Mouse (Mus musculus) hindbrain, postnatal 0 days (tissue): ENCODE results near the gene Rad54l2. TPM values are rescaled to one million over a fixed set of nuclear protein-coding genes. Genes with fewer than 3 reads are reported as not detected.

Source experiments
- ATAC-seq: fragments of 200-750 bp; cut with Nextera tagmentation; 2 replicates; pipeline ENCODE4 v1.8.0; 2017; ENCODE audit warnings: mild to moderate bottlenecking, moderate TSS enrichment, moderate library complexity
- DNase-seq: peaks from one replicate; pipeline ENCODE4 v3.0.0-alpha.2; 2015; ENCODE audit warnings: low spot score
- H3K27ac ChIP-seq: fragments of 300-500 bp; sonication (generic); 2 replicates; pipeline ENCODE4 v1.5.1; 2014; ENCODE audit warnings: mild to moderate bottlenecking
- H3K27me3 ChIP-seq: fragments of 300-500 bp; sonication (generic); 2 replicates; pipeline ENCODE4 v1.6.1; 2014; ENCODE audit warnings: low read length, mixed read lengths; ENCODE audit not compliant: insufficient read depth
- H3K36me3 ChIP-seq: fragments of 300-500 bp; sonication (generic); 2 replicates; pipeline ENCODE4 v1.6.1; 2014; ENCODE audit warnings: low read length, mixed read lengths; ENCODE audit not compliant: insufficient read depth
- H3K4me1 ChIP-seq: fragments of 300-500 bp; sonication (generic); 2 replicates; pipeline ENCODE4 v1.6.1; 2014; ENCODE audit warnings: antibody characterized with exemption, low read length, mixed read lengths; ENCODE audit not compliant: insufficient read depth
- H3K4me2 ChIP-seq: fragments of 300-500 bp; sonication (generic); 2 replicates; pipeline ENCODE4 v1.6.1; 2014; ENCODE audit warnings: low read depth, mild to moderate bottlenecking, low read length, moderate library complexity, mixed read lengths
- H3K4me3 ChIP-seq: fragments of 300-500 bp; sonication (generic); 2 replicates; pipeline ENCODE4 v1.5.1; 2014; ENCODE audit warnings: low read length
- H3K9ac ChIP-seq: fragments of 300-500 bp; sonication (generic); replicated peaks from 2 replicates; pipeline ENCODE4 v1.6.1; 2014; ENCODE audit warnings: mild to moderate bottlenecking, low read length, moderate library complexity, mixed read lengths
- H3K9me3 ChIP-seq: fragments of 300-500 bp; sonication (generic); 2 replicates; pipeline ENCODE4 v1.6.1; 2016; ENCODE audit warnings: low read length, mixed read lengths
- CTCF ChIP-seq: IDR thresholded peaks from 2 replicates; pipeline ENCODE4 v1.5.1; 2016; ENCODE audit warnings: antibody characterized with exemption, control low read depth, low read depth
- WGBS: fragments of 180-500 bp; shearing (Covaris S2); extraction: QIAGEN DNeasy Blood & Tissue Kit; methylation state at CpG from one replicate; pipeline ENCODE4 v1.1.7; 2014; 5-methylcytosine and 5-hydroxymethylcytosine counted together
- polyA plus RNA-seq: library from polyadenylated mRNA; unstranded; fragments of >200 nt; fragmentation: Nextera tagmentation; extraction: Ambion mirVana; gene quantifications from 2 replicates; pipeline ENCODE4 v1.2.1, GENCODE M21; 2015
- total RNA-seq: library from RNA; depleted of rRNA; stranded (reverse); fragments of >200 nt; gene quantifications from 2 replicates; pipeline ENCODE4 v1.2.3, GENCODE M21; 2014

Rad54l2 gene
- total and polyA plus RNA-seq, 2 experiments from 2014 or later = 4.6 to 32.1 TPM

DNA sequence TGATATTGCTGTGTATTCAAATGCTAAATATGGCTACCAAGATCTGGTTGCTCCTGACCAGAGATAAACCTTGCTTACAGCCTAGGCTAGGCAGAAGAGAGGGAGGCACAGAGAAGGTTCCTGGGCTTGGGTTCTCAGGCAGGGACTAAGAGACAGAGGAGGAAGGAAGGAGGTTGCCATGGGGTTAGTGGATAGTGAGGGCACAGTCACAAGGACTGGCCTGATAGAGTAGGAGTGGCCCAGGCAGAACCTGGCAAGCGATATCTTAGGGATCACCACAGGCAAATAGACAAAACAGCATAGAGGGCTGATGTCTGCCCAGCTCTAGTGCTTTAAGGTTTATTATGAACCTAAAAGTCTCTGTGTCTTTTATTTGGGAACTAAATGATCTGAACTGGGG lies 62.1 kb downstream of the Rad54l2 start:
- whole genome bisulfite sequencing = 80% methylated on average over 1 of the region's 1 CpGs
- Histone ChIP-seq H3K9me3 (no peaks in the 10 kb centered on the region), H3K9ac (no peak overlapping the region), H3K4me3 (no peak overlapping the region), H3K27me3 (no peaks in the 10 kb centered on the region), H3K4me1 (no peaks in the 10 kb centered on the region), H3K36me3 (no peaks in the 10 kb centered on the region), H3K4me2 (no peak overlapping the region), H3K27ac (no peak overlapping the region)
- ATAC-seq (no peak), DNase-seq (no peak)
- no peak for TF ChIP-seq CTCF

DNA sequence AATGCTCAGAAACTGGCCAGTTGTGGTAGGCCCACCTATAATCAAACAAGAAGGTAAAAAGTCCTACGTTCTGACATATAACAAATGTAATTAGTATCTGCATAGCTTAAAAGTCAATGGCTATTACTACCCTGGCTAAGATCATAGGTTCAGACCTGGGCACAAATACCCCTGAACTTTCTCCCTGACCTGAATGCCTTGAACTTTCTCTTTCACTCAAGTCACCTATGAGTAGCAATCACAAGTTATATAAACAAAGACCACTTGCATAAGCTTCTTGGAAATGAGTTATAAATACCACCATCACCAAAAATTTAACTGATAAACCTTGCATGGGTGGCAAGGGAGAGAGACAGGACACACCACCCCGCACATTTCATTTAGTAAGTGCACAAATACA lies 63.6 kb downstream of the Rad54l2 start:
- no peak overlapping the region for H3K4me2 ChIP-seq
- no peaks in the 10 kb centered on the region for H3K9me3 ChIP-seq
- H3K9ac ChIP-seq = no peak overlapping the region
- no peaks in the 10 kb centered on the region for H3K27me3 ChIP-seq
- no peak for TF ChIP-seq CTCF
- ATAC-seq = no peak
- H3K4me1 ChIP-seq = no peaks in the 10 kb centered on the region
- no peak overlapping the region for H3K4me3 ChIP-seq
- H3K36me3 ChIP-seq = no peaks in the 10 kb centered on the region
- 96% methylated on average over 2 of the region's 2 CpGs for WGBS
- H3K27ac ChIP-seq = no peak overlapping the region
- DNase-seq = no peak

DNA sequence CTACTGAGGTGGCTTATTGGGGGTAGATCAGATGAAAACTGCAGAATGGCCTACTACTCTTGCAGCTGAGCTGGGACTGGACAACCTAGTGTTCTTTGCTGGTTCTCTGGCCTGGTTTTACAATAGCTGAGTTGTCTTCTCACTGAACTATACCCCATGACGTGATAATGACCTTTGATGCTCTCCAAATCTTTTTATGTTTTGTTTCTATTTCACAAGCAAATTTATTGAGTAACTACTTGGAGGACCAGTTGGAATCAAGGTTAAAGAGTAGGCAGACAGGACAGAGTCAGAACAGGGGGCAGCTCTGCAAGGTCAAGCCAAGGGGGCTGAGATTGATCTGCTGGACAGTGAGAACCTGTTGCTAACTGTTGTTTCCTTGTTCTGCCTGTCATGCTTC lies 64.1 kb downstream of the Rad54l2 start:
- no peak for TF ChIP-seq CTCF
- 98% methylated on average over 1 of the region's 1 CpGs for WGBS

DNA sequence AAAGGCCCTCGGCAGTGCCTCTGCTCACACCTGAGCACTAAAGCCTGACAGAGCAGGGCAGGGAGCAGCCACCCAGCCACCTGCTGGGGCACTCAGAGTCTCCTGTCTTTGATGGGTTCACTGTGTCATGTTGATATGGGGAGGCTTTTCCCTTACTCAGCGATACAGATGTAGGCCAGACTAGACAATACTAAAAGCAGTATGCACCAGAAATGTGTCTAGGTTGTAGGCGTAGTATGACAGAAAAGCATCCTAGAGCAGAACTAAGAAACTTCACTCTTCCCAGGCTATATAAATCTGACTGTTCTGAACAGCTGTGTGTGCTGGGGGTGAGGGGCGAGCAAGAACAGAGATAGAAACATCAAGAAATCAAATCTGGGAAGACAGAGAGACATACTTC lies 72.3 kb downstream of the Rad54l2 start:
- Histone ChIP-seq H3K4me3 (no peak overlapping the region), H3K36me3 (peaks cover 43% of the 10 kb centered on the region), H3K9me3 (no peaks in the 10 kb centered on the region), H3K27me3 (no peaks in the 10 kb centered on the region), H3K4me1 (no peaks in the 10 kb centered on the region), H3K4me2 (no peak overlapping the region), H3K9ac (no peak overlapping the region), H3K27ac (no peak overlapping the region)
- ATAC-seq = no peak
- 97% methylated on average over 4 of the region's 4 CpGs for WGBS
- TF ChIP-seq CTCF = no peak
- DNase-seq = no peak

More for the DNA sequence above, 64.1 kb downstream of the Rad54l2 start:
- H3K27ac ChIP-seq = no peak overlapping the region
- no peaks in the 10 kb centered on the region for H3K36me3 ChIP-seq
- H3K4me2 ChIP-seq = no peak overlapping the region
- no peaks in the 10 kb centered on the region for H3K9me3 ChIP-seq
- ATAC-seq (no peak), DNase-seq (no peak)
- H3K27me3 ChIP-seq = no peaks in the 10 kb centered on the region
- no peaks in the 10 kb centered on the region for H3K4me1 ChIP-seq
- H3K9ac ChIP-seq = no peak overlapping the region
- no peak overlapping the region for H3K4me3 ChIP-seq

DNA sequence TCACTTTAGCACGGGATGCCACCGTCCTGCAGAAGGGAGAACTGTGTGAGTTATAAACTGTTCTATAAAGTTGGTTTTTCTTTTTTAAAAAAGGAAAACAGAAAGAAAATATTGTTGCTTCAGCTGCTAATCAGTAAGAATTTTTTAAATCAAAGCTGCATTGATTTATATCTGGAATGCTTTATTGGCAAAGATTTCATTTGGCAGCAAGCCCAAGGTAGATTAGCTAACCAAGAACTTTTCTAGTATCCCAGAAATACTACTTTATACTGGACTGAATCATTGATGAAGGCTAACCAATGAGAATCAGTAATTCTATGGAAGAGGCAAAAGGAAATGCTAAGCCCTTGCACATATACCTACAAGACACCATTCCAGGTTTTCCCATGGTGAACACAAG lies 72.8 kb downstream of the Rad54l2 start:
- no peaks in the 10 kb centered on the region for H3K9me3 ChIP-seq
- no peak overlapping the region for H3K4me2 ChIP-seq
- H3K27ac ChIP-seq = no peak overlapping the region
- ATAC-seq (no peak), DNase-seq (no peak)
- peaks cover 43% of the 10 kb centered on the region for H3K36me3 ChIP-seq
- 90% methylated on average over 2 of the region's 2 CpGs for WGBS
- no peak for TF ChIP-seq CTCF
- no peak overlapping the region for H3K4me3 ChIP-seq
- H3K9ac ChIP-seq = no peak overlapping the region
- no peaks in the 10 kb centered on the region for H3K4me1 ChIP-seq
- no peaks in the 10 kb centered on the region for H3K27me3 ChIP-seq

DNA sequence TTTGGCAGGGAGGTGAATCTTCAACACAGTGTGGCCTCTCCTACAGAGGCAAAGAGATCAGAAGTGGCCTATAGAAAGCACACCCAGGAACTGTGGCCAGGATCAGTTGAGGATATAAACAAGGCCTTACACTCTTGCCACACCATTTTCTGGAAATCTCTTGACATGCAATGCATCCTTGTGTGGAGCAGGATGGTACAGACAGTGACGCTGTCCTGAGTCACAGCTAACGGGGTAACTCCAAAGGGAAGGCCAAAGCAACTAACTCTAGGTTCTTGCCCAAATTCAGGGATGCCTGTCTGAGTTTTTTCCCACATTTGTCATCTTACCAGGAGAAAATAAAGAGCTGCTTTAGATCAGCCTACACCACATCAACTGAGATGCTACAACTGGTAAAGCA lies 76.5 kb downstream of the Rad54l2 start:
- Histone ChIP-seq H3K4me2 (no peak overlapping the region), H3K4me3 (no peak overlapping the region), H3K27me3 (no peaks in the 10 kb centered on the region), H3K36me3 (peaks cover 55% of the 10 kb centered on the region), H3K4me1 (no peaks in the 10 kb centered on the region), H3K27ac (no peak overlapping the region), H3K9me3 (no peaks in the 10 kb centered on the region), H3K9ac (no peak overlapping the region)
- no peak for TF ChIP-seq CTCF
- ATAC-seq = no peak
- no peak for DNase-seq
- WGBS = 91% methylated on average over 2 of the region's 2 CpGs

DNA sequence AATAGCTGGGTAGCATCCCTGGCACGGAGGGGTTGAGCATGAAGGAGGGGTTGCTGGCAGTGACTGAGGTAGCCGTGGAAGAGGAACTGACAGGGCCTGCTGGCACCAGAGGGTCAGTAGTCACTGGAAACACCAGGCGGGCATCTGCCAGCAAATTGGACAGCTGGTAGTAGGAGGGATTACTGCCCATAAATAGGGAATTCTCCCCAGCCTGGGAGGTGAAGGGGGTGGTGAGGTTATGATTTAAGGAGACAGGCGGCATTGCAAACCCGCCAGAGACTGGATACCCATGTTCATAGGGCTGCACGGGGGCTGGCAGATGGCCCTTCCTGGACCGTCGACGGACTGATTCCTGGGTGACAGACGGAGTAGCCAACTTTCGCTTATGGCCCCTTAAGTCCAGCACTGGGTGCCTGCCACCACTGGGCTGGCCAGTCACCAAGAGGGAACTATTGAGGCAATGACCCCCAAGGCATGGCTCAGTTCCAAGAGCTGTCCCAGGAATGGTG lies 96.0 kb downstream of the Rad54l2 start:
- Histone ChIP-seq H3K9ac (no peak overlapping the region), H3K27ac (peak overlapping the region; percentile 51), H3K9me3 (no peaks in the 10 kb centered on the region), H3K4me3 (no peak overlapping the region), H3K36me3 (peaks cover 4% of the 10 kb centered on the region), H3K27me3 (no peaks in the 10 kb centered on the region), H3K4me2 (no peak overlapping the region), H3K4me1 (no peaks in the 10 kb centered on the region)
- DNase-seq = peak; percentile 82
- peak; percentile 89 for ATAC-seq
- WGBS = 41% methylated on average over 11 of the region's 11 CpGs
- TF ChIP-seq CTCF = no peak
